Mouse (Mus musculus) lung, postnatal 25 days (tissue): ENCODE measurements at regions not wholly inside any gene's neighbourhood (a gene's known extent, or its start where the extent isn't known, plus 50 kb on each side); places are given as distances from the start of the nearest gene placed in this dataset.

ENCODE experiments used
- DNase-seq: peaks from one replicate; pipeline ENCODE4 v3.0.0; 2022; ENCODE audit warnings: low spot score

DNA sequence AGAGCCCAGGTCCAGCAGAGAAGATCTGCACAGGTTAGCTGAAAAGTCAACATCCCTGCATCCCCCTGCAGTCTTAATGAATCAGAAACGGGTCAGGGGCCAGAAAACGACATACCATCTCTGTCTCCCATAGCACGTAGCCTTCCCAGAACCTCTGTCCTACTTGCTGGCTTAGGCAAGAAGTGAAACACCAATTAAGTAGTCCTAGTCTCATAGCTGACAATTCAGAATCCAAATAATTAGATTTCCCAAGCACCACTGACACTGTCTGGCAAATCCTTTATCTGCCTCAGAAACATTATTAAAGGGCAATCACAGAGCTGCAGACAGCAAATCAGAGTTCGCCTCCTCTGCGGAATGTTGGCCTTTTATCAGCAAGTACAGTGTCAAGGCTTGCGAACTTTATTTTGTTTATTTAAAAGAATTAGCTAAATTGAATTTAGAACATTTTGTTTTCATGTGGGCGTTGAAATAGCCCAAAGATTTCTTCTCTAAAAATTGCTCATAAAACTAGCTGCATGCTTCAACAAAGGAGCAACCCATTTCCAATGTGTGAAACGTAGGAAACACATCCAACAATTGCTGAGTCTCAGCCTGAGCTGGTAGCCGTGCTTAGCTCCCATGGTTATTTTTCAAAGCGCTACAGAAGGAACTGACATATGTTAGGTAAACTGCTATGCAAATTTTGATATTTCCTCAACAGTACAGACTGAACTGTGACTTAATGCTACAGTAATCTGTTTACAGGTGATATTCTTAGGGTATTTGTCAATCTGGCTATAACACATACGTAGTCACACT is 411.2 kb downstream of the Ipo11 start:
- DNase-seq: peak; percentile 1

DNA sequence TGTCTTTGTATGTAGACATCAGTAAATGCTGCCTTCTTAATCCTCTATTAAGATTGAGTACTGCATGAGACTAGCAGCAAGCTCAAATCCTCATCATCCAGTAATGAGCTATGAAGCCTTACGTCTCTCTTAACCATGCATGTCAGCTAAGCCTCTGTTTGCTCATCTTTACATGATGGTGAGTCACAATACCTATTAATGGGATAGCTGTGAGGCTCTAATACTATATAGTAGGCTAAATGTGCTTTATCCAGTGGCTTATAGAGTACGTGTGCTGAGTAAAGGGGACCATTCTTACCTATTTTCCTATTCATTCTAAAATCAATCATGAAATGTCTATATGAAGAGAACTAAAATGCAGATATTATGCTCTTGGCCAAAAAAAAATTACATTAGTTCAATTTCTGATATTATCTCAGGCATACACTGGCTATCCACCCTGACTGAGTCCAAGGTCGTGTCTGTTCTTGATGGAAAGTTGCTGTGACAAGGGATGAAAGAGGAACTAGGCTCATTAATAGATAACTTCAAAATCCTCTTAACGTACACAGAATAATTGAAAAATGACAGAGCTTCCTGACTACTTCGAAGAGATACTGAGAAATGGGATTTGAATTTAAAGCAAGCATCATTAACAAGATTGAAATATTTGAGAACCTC is 422.1 kb downstream of the Ipo11 start:
- no peak for DNase-seq

DNA sequence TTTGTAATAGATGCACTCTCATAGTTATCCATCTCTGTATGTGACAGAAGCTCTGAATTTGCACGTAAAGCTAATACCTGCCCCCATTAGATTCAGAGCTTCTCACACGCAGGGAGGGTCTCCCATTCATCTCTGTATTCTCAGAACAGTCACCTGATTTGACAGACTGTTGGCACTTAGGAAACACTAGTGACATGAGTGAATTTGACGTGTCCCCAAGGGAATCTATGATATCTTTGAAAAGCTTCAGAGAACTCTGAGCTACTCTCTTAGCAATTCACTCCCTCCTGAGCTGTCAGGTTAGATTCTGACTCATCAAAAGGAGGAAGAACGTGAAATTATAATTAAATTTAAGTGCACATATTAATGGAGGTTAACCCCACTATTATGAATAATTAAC is 423.1 kb downstream of the Ipo11 start:
- no peak for DNase-seq

DNA sequence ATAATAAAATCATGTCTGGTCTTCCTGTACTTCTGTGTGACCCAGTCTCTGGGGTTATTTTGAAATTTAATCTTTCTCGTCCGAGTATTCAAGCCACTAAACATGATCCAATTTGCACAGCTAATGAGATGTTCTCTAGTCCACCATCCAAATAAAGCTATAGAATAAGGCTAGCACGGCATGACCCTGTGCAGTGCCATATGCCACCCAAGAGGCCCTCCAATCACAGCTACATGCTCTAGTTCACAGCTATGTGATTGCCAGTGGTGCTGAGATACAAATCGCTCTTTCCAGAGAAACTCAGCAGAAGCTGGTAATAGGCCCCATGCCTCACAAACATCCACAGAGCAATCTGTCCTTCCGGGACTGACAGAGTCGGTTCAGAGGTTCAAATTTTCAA is 426.3 kb downstream of the Ipo11 start:
- DNase-seq: no peak

DNA sequence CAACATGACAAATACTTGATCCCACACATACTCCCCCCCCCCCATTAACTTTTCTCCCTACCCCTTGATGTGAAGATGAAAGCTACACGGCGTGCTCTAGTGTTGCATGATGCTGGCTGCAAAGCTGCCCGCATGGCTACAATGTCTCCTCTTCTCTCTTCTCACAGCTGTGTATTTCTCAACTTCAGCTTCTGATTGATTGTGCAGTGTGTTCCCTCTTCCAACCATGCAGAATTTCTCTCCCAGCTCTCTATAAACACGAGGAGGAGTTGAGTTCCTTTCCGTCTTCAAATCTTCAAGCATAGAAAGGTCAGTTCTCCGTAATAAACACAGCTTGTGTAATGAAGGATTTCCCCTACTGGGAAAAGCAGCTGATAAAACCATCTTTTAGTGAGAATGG is 435.5 kb downstream of the Ipo11 start:
- peak; percentile 1 for DNase-seq

DNA sequence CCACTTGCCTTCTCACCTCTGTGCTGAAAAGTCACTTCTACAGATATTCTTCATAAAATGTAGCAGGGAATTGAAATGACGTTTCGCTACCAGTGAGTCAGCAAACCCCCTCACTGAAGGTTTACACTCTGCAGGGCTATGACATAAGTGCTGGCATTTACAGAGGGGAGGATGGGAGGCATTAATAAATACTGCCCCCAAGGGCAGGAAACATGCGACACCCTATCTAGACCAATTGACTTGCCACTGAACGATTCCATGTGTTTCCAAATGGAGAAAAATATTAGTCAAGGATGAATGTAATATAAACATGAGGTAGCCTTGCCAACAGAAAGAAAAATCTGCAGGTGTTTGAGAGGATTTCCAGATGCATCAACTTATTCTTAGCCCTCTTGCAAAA is 465.5 kb downstream of the Ipo11 start:
- no peak for DNase-seq

DNA sequence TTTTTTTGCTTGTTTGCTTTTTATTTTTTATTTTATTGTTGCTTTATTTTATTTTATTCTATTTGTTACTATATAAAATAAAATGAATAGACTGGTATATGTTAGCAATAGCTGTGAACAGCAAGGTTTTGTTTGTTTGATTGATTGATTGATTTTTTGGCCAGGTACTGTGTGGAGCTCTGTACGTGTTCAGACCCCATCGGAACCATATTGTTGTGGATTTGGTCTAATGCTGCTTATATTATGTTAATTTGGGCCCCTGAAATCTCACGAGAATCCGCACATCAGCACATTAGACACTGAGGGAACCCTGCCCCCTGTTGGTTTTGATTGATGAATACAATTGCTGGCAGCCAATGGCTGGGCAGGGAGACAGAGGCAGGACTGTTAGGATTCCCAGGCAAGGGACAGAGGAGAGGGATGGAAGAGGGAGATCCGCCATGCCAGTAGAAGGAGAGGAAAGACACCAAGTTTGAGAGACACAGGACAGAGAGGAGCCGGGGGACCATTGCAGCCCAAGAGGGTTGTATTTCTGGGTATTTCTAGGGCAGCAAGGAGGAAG is 482.3 kb downstream of the Ipo11 start:
- no peak for DNase-seq

DNA sequence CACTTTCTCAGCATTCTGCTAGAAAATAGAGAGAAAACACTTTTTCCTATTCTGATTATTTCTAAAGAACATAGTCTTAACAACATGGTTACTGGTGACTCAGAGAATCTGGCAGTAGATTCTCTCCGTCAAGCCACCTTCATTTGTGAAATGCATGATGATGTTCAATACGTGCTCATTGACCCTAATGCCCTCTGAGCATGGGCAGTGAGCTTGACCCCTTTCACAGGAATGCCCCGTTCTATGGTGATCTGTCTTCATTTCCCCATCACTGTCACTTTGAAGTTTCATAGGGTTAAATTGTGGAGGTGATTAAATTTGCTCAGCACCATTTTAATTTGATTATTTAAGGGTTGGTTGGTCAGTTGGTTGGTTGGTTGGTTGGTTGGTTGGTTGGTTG is 504.6 kb downstream of the Ipo11 start:
- DNase-seq: no peak

DNA sequence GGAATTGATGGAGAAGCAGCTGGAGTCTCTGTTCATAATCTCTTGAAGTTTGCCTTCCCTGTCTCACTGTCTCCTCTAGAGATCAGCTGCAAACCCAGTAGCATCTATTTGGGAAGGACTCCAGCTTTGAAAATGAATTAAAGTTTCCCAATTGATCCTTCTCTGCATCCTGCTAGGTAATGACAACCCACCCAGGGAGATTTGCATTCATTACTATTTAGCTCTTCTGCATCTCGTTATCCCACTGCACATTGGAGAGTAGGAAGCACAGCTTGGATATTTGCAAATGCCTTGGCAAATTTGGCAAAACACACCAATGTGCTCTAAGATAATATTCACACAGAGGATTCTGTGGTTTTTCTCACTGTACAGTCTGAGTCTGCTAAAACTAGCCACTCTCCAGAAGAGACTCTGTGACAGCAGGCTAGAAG is 530.1 kb downstream of the Ipo11 start:
- DNase-seq: no peak

DNA sequence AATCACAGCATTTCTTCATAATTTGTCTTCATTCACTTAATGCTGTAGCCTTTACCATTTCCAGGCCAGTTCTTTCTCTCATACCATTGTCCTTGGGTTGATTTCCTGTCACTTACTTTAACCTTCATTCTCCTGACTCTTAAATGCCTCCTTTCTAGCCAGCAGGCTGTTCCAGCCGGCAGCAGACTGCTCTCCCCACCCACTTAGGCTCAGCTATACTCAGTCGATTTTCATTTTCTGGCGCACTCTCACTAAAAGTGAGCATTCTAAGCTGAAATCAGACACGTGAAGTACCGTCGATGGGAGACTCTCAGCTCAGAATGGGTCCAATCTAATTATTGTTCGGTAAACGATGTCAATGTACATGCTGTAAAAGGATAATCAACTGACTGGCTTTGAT is 544.1 kb downstream of the Ipo11 start:
- DNase-seq: no peak

DNA sequence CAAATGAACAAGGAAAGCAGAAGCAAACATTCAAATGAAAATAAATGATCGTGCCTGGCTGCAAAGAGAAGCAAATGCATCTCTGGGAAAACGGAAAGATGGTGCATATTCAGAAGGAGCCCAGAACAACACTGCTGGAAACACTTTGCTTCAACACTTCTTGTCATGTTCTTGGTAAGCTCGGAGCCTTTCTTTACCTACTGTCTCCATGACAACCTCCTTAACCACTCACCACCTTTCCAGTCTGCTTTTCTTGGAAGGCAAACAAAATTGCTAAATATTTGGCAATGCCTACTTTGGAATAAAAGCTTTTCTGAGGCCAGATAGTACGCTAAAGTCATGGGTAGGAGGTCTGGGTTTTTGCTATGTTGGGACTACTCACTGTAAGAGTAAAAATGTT is 548.1 kb downstream of the Ipo11 start:
- peak; percentile 0 for DNase-seq

DNA sequence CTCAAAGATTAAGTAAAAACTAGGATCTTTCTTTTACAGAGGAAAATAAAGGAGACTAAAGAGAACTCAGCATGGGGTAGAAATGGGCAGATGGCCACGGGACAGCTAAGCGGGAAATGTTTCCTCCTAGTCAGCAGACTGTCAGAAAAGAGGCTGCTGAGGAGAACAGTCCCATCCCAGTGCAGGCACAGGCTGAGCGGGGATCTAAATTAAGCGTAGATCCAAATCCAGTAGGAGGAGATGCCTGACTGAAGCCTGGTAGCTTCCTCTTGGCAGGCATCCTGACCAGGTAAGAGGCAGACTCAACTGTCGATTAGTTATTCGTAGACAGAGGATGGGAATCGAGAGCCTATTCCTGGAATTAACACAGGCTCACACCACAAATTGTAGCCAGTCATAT is 569.2 kb downstream of the Ipo11 start:
- DNase-seq: no peak

DNA sequence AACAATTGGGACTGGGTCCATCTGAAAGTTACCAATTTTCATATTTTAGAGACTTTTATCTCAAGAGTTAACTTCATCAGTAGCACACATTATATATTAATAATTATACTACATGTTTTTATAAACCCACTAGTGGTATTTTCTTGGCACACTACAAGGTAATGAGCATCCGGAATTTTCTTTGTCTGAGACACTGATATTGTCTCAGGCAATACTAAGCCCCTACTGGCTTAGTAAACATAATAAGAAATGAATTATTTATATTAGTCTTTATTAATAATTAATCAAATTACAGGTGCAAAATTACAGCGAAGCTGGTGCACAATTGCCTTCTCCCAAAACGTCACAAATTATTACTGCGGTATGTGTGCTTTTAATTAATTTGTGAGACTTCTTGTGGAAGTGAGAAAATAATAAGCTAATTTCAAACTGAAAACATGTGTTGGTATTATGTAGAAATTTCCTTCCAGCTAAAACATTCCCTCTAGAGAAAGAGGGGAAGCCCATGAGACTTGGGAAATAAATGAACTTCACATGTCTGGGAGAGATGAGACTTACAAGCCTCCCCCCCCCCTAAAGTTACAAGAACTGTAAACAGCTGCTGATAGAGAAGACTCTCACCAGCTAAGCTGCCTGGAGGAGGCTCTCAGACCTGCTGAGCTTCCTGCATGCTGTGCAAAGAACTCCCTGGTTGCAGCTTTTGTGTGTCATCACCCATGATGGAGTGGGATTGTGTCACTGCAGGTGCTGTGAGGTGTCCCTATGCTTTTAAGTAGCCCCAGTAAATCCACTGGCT is 583.9 kb downstream of the Ipo11 start:
- no peak for DNase-seq

DNA sequence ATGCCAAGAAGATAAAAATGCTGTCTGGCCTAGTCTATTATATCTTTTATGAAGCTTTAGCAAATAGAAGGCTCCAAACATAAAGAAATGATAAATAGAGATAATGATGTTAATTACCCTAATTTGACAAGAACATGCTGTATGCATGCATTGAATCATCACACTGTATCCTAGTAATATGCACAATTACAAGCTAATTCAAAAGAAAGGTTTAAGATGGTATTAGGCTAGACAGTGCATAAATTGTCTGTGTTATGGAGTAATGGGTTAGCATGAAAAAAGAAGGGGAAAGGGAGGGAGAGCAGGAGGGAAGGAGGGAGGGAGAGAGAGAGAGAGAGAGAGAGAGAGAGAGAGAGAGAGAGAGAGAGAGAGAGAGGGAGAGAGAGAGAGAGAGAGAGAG is 604.7 kb downstream of the Ipo11 start:
- no peak for DNase-seq

DNA sequence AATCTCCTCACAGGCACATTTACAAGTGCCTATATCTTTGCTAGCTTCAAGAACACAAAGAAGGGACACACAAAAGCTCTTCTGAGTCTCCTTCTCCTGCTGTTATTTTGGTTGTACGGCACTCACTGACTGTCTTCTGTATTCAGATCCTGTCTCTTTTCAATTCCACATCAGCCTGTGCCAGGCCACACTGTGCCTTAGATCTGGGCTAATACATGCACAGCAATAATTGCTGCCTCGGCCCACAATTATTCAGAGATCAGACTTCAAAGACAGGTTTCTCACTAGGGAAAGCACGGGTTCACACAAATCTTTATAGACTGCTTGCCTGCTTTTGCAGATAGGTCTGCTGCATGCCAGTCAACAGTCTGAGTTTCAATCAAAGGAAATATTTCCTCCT is 617.8 kb downstream of the Ipo11 start:
- no peak for DNase-seq

DNA sequence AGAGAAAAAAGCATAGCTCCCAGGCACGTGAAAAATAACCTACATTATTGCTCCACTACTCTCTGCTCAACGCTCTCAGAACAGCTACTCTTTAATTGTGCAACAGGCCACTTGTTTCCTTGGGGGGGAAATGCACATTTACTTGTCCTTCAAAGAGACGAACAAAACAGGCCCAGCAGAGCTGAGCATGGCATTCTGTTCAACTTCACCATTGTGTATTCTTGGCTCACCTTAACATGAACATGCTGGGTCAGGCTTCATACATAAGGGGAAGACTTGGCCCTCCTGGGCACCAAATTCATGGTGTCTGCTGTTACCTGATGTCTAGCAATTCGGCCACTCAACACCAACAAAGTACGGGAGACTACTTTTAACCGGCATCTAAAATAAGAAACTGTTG is 618.3 kb downstream of the Ipo11 start:
- no peak for DNase-seq

DNA sequence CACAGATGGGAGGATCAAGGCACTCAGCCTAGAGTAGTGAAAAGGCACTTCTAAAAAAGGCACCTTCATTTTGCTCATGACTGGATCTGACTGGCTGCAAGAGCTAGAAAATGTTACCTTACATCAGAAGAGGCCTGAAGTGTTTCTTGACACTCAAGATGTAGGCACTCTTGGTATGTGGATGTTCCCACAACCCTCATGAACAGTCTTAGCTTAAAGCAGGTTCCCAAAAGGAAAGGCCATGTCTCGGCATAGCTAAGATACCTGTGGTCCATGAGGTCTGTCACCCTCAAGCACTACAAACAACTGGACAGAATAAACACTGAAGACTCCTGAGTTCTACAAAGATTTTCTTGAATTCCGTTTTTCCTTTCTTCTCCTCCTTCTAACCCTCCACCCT is 619.5 kb downstream of the Ipo11 start:
- DNase-seq: no peak

DNA sequence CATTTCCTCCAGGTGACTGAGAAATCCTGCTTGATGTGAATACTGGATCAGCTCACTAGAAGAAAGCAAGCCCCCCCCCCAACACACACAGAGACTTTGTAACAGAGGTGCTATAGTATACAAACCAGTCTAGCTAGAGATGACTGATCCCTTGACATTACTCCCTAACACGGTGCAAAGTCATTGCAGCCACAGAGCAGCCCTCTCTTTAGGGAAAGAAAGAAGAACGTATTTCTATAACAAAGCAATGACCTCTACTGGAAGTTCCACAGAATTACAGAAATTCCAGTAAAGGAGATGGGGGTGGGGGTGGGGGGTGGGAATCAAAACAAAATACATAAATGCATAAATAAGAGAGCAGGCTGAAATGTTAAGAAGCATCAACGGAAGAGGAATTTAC is 655.6 kb downstream of the Ipo11 start:
- no peak for DNase-seq

DNA sequence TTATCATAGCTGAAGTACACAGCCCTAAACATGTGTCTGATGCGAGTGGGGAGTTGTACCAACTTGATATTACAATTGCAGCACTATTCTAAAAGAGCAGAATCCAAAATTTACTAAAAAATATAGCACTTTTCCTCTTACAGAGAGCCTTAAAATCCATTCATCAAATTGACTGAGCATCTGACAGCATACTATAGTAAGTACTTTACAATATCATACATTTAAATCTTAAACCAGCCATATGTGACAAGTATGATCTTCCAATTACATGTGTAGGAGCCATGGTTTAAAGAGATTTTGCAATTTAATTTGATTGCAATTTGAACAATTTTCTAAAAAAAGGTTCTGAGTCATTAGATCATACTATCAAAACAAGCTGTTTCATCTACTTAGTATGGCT is 676.9 kb downstream of the Ipo11 start:
- no peak for DNase-seq
